Mouse (Mus musculus) forebrain, embryonic 14.5 days (tissue): ENCODE measurements at regions not wholly inside any gene's neighbourhood (a gene's known extent, or its start where the extent isn't known, plus 50 kb on each side); places are given as distances from the start of the nearest gene placed in this dataset.

ENCODE experiments used
- ATAC-seq: fragments of 200-750 bp; cut with Nextera tagmentation; 2 replicates; pipeline ENCODE4 v1.8.0; 2017; ENCODE audit warnings: mild to moderate bottlenecking, moderate library complexity
- DNase-seq: peaks from one replicate; pipeline ENCODE4 v3.0.0-alpha.2; 2015; ENCODE audit warnings: low spot score
- H3K27ac ChIP-seq: fragments of 300-500 bp; sonication (generic); 2 replicates; pipeline ENCODE4 v1.5.1; 2014; ENCODE audit warnings: low read depth, mild to moderate bottlenecking, control low read depth, low read length, moderate library complexity
- H3K27me3 ChIP-seq: fragments of 300-500 bp; sonication (generic); replicated peaks from 2 replicates; pipeline ENCODE4 v1.6.1; 2014; ENCODE audit warnings: low read length, control low read depth, mixed read lengths; ENCODE audit not compliant: control insufficient read depth, insufficient read depth
- H3K36me3 ChIP-seq: fragments of 300-500 bp; sonication (generic); 2 replicates; pipeline ENCODE4 v1.6.1; 2014; ENCODE audit warnings: low read length, control low read depth; ENCODE audit not compliant: control insufficient read depth, insufficient read depth
- H3K4me1 ChIP-seq: fragments of 300-500 bp; sonication (generic); 2 replicates; pipeline ENCODE4 v1.6.1; 2014; ENCODE audit warnings: antibody characterized with exemption, low read length, control low read depth; ENCODE audit not compliant: control insufficient read depth, insufficient read depth
- H3K4me2 ChIP-seq: fragments of 300-500 bp; sonication (generic); 2 replicates; pipeline ENCODE4 v1.6.1; 2014; ENCODE audit warnings: mild to moderate bottlenecking, control low read depth, low read length
- H3K4me3 ChIP-seq: fragments of 300-500 bp; sonication (generic); 2 replicates; pipeline ENCODE4 v1.5.1; 2014; ENCODE audit warnings: low read depth, low read length, control low read depth
- H3K9ac ChIP-seq: fragments of 300-500 bp; sonication (generic); 2 replicates; pipeline ENCODE4 v1.6.1; 2014; ENCODE audit warnings: mild to moderate bottlenecking, low read length, control low read depth, moderate library complexity
- H3K9me3 ChIP-seq: fragments of 300-500 bp; sonication (generic); replicated peaks from 2 replicates; pipeline ENCODE4 v1.6.1; 2016; ENCODE audit warnings: low read length, control low read depth, mixed read lengths; ENCODE audit not compliant: control insufficient read depth
- WGBS: fragments of 180-500 bp; shearing (Covaris S2); extraction: QIAGEN DNeasy Blood & Tissue Kit; methylation state at CpG from one replicate; pipeline ENCODE4 v1.1.7; 2014; 5-methylcytosine and 5-hydroxymethylcytosine counted together

GRCm38 (mm10) chr12:26068685-26069008 is 346.4 kb downstream of the Rnf144a start:
- no peaks in the 10 kb centered on the region for H3K36me3 ChIP-seq
- 39% methylated on average over 4 of the region's 4 CpGs for whole genome bisulfite sequencing
- DNase-seq (peak; percentile 27), ATAC-seq (no peak)
- no peaks in the 10 kb centered on the region for H3K27me3 ChIP-seq
- no peak overlapping the region for H3K4me3 ChIP-seq
- H3K4me1 ChIP-seq: peaks cover 15% of the 10 kb centered on the region
- H3K9me3 ChIP-seq: no peaks in the 10 kb centered on the region
- no peak overlapping the region; the same call in 1 of the 2 replicates for H3K27ac ChIP-seq
- peak overlapping the region; percentile 43; the same call in 1 of the 2 replicates for H3K4me2 ChIP-seq
- H3K9ac ChIP-seq: peak overlapping the region; percentile 48; the same call in 1 of the 2 replicates

GRCm38 (mm10) chr12:26067866-26068684 is 347.0 kb downstream of the Rnf144a start:
- Histone ChIP-seq H3K4me1 (peaks cover 15% of the 10 kb centered on the region), H3K36me3 (no peaks in the 10 kb centered on the region), H3K9ac (peak overlapping the region; percentile 48; the same call in 1 of the 2 replicates), H3K9me3 (no peaks in the 10 kb centered on the region), H3K4me2 (peak overlapping the region; percentile 43), H3K27me3 (no peaks in the 10 kb centered on the region), H3K27ac (no peak overlapping the region; the same call in 1 of the 2 replicates), H3K4me3 (no peak overlapping the region)
- DNase-seq (peak; percentile 31), ATAC-seq (peak; percentile 48; the same call in 1 of the 2 replicates)
- WGBS: 5% methylated on average over 24 of the region's 24 CpGs

- 63% methylated on average over 3 of the region's 3 CpGs for WGBS
- no peak for DNase-seq
- Histone ChIP-seq H3K9me3 (no peaks in the 10 kb centered on the region), H3K36me3 (no peaks in the 10 kb centered on the region), H3K4me3 (no peak overlapping the region), H3K27me3 (no peaks in the 10 kb centered on the region), H3K4me2 (no peak overlapping the region), H3K4me1 (no peaks in the 10 kb centered on the region), H3K9ac (no peak overlapping the region), H3K27ac (no peak overlapping the region)
- ATAC-seq: no peak
Observed at GRCm38 (mm10) chr12:26060378-26060777, 354.7 kb downstream of the Rnf144a start.

GRCm38 (mm10) chr12:26059090-26059489 is 356.0 kb downstream of the Rnf144a start:
- H3K9ac ChIP-seq: no peak overlapping the region
- H3K27me3 ChIP-seq: no peaks in the 10 kb centered on the region
- H3K4me3 ChIP-seq: no peak overlapping the region
- H3K4me2 ChIP-seq: no peak overlapping the region
- DNase-seq (no peak), ATAC-seq (no peak)
- no peaks in the 10 kb centered on the region for H3K36me3 ChIP-seq
- H3K9me3 ChIP-seq: no peaks in the 10 kb centered on the region
- WGBS: 93% methylated on average over 4 of the region's 4 CpGs
- no peaks in the 10 kb centered on the region for H3K4me1 ChIP-seq
- no peak overlapping the region for H3K27ac ChIP-seq

DNA sequence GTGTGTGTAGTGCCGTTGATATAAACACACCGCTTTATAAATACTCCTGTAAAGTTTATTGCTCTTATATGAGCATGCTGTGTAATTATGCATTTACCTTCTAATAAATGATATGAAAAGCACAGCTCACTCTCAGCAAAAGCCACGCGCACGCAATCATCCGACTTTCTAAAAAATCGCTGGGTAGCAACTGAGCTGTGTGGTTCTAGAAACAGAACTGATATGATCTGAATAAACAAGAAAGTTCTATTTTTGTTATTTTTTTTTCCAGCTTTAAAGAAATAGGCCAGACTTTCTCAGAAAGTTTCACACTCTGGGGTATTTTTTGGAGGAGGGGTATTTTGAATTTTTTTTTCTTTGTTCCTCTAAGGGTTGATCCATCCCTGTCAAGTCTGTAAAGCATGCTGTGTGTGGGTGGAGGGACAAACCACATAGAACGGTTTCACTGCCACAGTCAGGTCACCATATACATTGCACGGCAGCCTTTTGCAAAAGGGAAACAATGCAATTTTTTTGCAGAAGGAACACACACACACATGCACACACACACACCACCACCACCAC is 357.5 kb downstream of the Rnf144a start:
- no peak overlapping the region for H3K4me2 ChIP-seq
- no peaks in the 10 kb centered on the region for H3K36me3 ChIP-seq
- H3K4me1 ChIP-seq: no peaks in the 10 kb centered on the region
- H3K27ac ChIP-seq: no peak overlapping the region
- ATAC-seq (no peak), DNase-seq (no peak)
- no peak overlapping the region for H3K4me3 ChIP-seq
- H3K27me3 ChIP-seq: no peaks in the 10 kb centered on the region
- no peaks in the 10 kb centered on the region for H3K9me3 ChIP-seq
- 87% methylated on average over 9 of the region's 9 CpGs for WGBS
- H3K9ac ChIP-seq: no peak overlapping the region

GRCm38 (mm10) chr12:26046991-26047390 is 368.1 kb downstream of the Rnf144a start:
- no peaks in the 10 kb centered on the region for H3K27me3 ChIP-seq
- no peaks in the 10 kb centered on the region for H3K36me3 ChIP-seq
- WGBS: 89% methylated on average over 6 of the region's 6 CpGs
- DNase-seq: no peak
- no peaks in the 10 kb centered on the region for H3K9me3 ChIP-seq
- no peak overlapping the region for H3K4me3 ChIP-seq
- H3K27ac ChIP-seq: no peak overlapping the region
- no peaks in the 10 kb centered on the region for H3K4me1 ChIP-seq
- H3K9ac ChIP-seq: no peak overlapping the region
- no peak for ATAC-seq
- no peak overlapping the region for H3K4me2 ChIP-seq

DNA sequence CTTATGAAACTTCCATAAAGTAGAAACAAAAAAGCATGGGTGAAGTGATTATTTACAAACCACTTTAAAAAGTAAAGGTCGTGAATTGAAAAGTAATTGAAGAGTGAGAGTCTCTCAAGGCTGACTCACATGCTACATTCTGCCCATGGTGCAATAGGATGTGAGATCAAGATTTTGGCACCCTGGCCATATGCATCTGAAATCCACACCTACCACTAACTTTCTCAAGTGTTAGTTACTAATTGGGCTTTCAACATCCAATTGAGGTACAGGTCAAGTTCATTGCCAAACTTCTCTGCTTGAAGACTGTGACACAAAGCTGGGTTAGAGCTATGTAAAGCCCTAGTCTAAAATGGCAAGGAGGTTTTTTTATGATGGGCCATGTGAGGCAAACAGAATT is 369.7 kb downstream of the Rnf144a start:
- H3K4me1 ChIP-seq: no peaks in the 10 kb centered on the region
- 83% methylated on average over 1 of the region's 1 CpGs for WGBS
- DNase-seq (no peak), ATAC-seq (no peak)
- no peak overlapping the region for H3K4me2 ChIP-seq
- H3K4me3 ChIP-seq: no peak overlapping the region
- H3K9me3 ChIP-seq: no peaks in the 10 kb centered on the region
- H3K36me3 ChIP-seq: no peaks in the 10 kb centered on the region
- no peaks in the 10 kb centered on the region for H3K27me3 ChIP-seq
- H3K9ac ChIP-seq: no peak overlapping the region
- no peak overlapping the region for H3K27ac ChIP-seq

DNA sequence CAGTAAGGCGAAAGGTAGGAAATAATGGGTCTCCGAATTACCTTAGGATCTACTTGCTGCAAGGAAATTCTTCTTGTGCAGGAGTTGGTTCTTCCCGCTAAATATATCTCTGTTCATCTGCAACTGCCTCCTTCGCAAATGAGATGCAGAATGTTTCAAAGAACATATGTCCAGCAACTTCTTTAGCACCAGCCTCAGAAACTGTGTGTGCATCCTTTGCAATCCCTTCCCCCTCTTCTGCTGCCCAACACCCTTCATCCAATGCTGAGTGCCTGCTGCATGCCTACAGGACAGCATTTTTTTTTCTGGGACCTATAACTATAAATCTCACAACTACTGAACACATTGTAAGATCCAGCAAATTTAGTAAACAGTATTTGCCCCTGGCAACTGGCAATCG is 402.1 kb downstream of the Rnf144a start:
- H3K4me1 ChIP-seq: no peaks in the 10 kb centered on the region
- WGBS: 87% methylated on average over 5 of the region's 5 CpGs
- ATAC-seq: no peak
- no peak overlapping the region for H3K27ac ChIP-seq
- no peak overlapping the region for H3K4me3 ChIP-seq
- no peaks in the 10 kb centered on the region for H3K36me3 ChIP-seq
- no peak overlapping the region for H3K9ac ChIP-seq
- H3K9me3 ChIP-seq: no peaks in the 10 kb centered on the region
- H3K4me2 ChIP-seq: no peak overlapping the region
- H3K27me3 ChIP-seq: no peaks in the 10 kb centered on the region
- DNase-seq: no peak

GRCm38 (mm10) chr12:25994063-25994462 is 421.0 kb downstream of the Rnf144a start:
- Histone ChIP-seq H3K4me2 (no peak overlapping the region), H3K27ac (no peak overlapping the region), H3K4me1 (no peaks in the 10 kb centered on the region), H3K9me3 (no peaks in the 10 kb centered on the region), H3K27me3 (no peaks in the 10 kb centered on the region), H3K36me3 (no peaks in the 10 kb centered on the region), H3K4me3 (no peak overlapping the region), H3K9ac (no peak overlapping the region)
- ATAC-seq (no peak), DNase-seq (no peak)
- WGBS: 87% methylated on average over 4 of the region's 4 CpGs
